Mouse (Mus musculus): Measurements from ENCODE around the gene Sec61a2. TPM values are rescaled to one million over a fixed set of nuclear protein-coding genes. Genes with fewer than 3 reads are reported as not detected.

The Sec61a2 gene
- 11.4 and 17.1 TPM in 2 replicates for polyA plus RNA-seq (2012; ENCODE audit: insufficient read depth, insufficient read length, missing spikeins)

GRCm38 (mm10) chr2:5894843-5895570 lies at the start of gene Sec61a2:
TSS of gene Sec61a2 (minus strand) at chr2:5895432.
- H3K4me3 ChIP-seq (ENCODE audit: insufficient read depth, low read depth, low read length), result peak within 1 kb of the TSS; percentile 78
- peak within 1 kb of the TSS; percentile 71 for H3K27ac ChIP-seq (replicated peaks; ENCODE audit: low read depth, low read length)
- H3K4me1 ChIP-seq (ENCODE audit: control insufficient read depth, insufficient read depth, insufficient read length, low read length), result peaks cover 4% of the 10 kb centered on the region; the same call in 1 of the 2 replicates

GRCm38 (mm10) chr2:5943071-5943470 lies 47.8 kb upstream of the Sec61a2 start:
- Histone ChIP-seq H3K4me1 (ENCODE audit: control insufficient read depth, insufficient read depth, insufficient read length, low read length) (no peaks in the 10 kb centered on the region), H3K4me3 (ENCODE audit: insufficient read depth, low read depth, low read length) (peak overlapping the region; percentile 81), H3K27ac (replicated peaks; ENCODE audit: low read depth, low read length) (no peak overlapping the region)

DNA sequence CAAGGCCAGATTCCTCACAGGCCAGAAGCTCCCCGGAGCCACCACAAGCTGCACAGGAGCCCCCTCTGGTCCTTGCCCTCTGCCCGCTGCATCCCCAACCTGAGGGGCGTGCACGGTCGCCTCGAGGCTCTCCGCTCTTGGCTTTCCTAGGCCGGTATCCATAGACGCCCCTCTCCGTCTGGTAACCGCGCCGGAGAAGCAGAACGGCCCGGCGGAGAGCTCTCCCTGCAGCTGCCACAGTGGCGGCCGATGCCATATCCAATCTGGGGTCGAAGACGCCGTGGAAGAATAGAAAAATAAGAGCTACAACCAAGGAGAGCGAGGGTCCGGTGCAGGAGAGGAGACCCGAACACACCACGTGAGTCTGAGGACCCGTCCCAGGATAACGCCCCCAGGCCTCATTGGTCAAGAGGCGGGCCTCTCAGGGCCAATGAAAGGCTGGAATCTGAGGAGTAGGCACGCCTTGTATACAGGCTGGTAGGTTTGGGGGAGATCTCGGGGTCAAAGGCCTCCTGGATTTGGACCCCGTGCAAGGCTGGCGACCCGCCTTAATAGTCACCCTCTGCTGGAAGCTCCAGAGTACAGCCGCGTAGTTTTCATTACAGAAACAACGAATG lies 47.3 kb upstream of the Sec61a2 start, which contains the start of gene Dhtkd1:
Gene Dhtkd1 (minus strand): TSS at position 377 of the 617 bp plus-strand sequence.
- no peak within 1 kb of the TSS for H3K27ac ChIP-seq (replicated peaks; ENCODE audit: low read depth, low read length)
- no peaks in the 10 kb centered on the region for H3K4me1 ChIP-seq (ENCODE audit: control insufficient read depth, insufficient read depth, insufficient read length, low read length)
- H3K4me3 ChIP-seq (ENCODE audit: insufficient read depth, low read depth, low read length), result peak within 1 kb of the TSS; percentile 81

GRCm38 (mm10) chr2:5941861-5942415 lies 46.7 kb upstream of the Sec61a2 start:
- peak overlapping the region; percentile 81 for H3K4me3 ChIP-seq (ENCODE audit: insufficient read depth, low read depth, low read length)
- H3K4me1 ChIP-seq (ENCODE audit: control insufficient read depth, insufficient read depth, insufficient read length, low read length), result no peaks in the 10 kb centered on the region
- H3K27ac ChIP-seq (replicated peaks; ENCODE audit: low read depth, low read length), result no peak overlapping the region

- H3K4me1 ChIP-seq (ENCODE audit: control insufficient read depth, insufficient read depth, insufficient read length, low read length), result no peaks in the 10 kb centered on the region
- no peak overlapping the region for H3K27ac ChIP-seq (replicated peaks; ENCODE audit: low read depth, low read length)
- no peak overlapping the region for H3K4me3 ChIP-seq (ENCODE audit: insufficient read depth, low read depth, low read length)
These were observed 45.7 kb upstream of the Sec61a2 start for GRCm38 (mm10) chr2:5940936-5941335.

- Histone ChIP-seq H3K4me1 (ENCODE audit: control insufficient read depth, insufficient read depth, insufficient read length, low read length) (no peaks in the 10 kb centered on the region), H3K4me3 (ENCODE audit: insufficient read depth, low read depth, low read length) (no peak overlapping the region), H3K27ac (replicated peaks; ENCODE audit: low read depth, low read length) (no peak overlapping the region)
These were observed 44.7 kb upstream of the Sec61a2 start for GRCm38 (mm10) chr2:5939911-5940310.

DNA sequence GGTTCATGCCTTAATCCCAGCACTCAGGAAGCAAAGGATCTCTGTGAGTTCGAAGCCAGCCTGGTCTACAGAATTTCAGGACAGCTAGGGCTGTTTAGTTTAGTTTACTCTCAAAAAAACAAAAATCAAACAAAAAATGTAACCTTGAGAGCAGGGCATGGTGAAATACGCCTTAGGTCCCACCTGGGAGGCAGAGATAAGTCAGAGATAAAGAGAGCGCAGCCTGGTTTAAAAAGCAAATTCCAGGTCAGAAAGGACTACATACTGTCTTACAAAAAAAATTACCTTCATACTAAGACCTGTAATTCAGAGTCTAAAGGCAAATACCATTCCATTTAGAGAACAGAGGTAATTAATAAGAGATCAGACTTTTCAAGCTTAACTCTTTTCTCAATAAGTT lies 44.1 kb upstream of the Sec61a2 start:
- H3K27ac ChIP-seq (replicated peaks; ENCODE audit: low read depth, low read length), result no peak overlapping the region

GRCm38 (mm10) chr2:5936550-5936949 lies 41.3 kb upstream of the Sec61a2 start:
- no peak overlapping the region for H3K4me3 ChIP-seq (ENCODE audit: insufficient read depth, low read depth, low read length)
- no peaks in the 10 kb centered on the region for H3K4me1 ChIP-seq (ENCODE audit: control insufficient read depth, insufficient read depth, insufficient read length, low read length)
- no peak overlapping the region for H3K27ac ChIP-seq (replicated peaks; ENCODE audit: low read depth, low read length)

More for the DNA sequence above, 44.1 kb upstream of the Sec61a2 start:
- H3K4me3 ChIP-seq (ENCODE audit: insufficient read depth, low read depth, low read length), result no peak overlapping the region
- H3K4me1 ChIP-seq (ENCODE audit: control insufficient read depth, insufficient read depth, insufficient read length, low read length), result no peaks in the 10 kb centered on the region

DNA sequence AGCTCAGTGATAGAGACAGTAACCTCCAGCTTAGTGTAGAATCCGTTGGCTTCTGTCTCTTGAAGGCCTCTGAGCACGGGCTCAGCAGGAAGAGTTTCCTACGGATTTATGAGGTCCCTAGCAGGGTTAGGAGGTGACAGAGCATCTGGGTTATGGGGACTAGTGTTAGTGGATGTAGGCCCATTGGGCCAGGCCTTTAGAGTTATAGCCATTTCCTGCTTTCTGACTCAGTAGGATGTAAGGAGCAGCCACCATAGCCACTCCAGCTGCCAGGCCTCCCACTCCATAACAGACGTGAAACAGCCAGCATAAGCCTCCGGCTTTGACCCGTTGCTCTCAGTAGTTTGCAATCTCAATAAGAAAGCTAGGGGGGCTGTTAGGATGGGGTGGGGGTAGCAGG lies 40.8 kb upstream of the Sec61a2 start:
- Histone ChIP-seq H3K4me1 (ENCODE audit: control insufficient read depth, insufficient read depth, insufficient read length, low read length) (no peaks in the 10 kb centered on the region), H3K27ac (replicated peaks; ENCODE audit: low read depth, low read length) (no peak overlapping the region), H3K4me3 (ENCODE audit: insufficient read depth, low read depth, low read length) (no peak overlapping the region)

- Histone ChIP-seq H3K4me1 (ENCODE audit: control insufficient read depth, insufficient read depth, insufficient read length, low read length) (no peaks in the 10 kb centered on the region), H3K4me3 (ENCODE audit: insufficient read depth, low read depth, low read length) (no peak overlapping the region), H3K27ac (replicated peaks; ENCODE audit: low read depth, low read length) (no peak overlapping the region)
These were observed 39.7 kb upstream of the Sec61a2 start for GRCm38 (mm10) chr2:5934936-5935335.

DNA sequence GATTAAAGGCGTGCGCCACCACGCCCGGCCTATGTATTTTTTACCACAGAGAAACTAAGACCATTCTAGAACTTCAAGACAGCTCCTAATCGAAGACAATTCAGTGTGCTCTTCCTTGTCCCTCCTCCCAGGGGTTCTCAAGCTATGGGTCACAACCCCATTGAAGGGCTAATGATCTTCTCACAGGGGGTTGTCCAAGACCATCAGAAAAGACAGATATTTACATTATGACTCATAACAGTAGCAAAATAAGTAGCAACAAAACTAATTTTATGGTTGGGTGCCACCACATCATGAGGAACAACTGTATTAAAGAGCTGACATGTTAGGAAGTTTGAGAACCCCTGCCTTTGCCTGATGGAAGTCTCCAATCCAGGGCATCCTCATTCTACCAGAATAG lies 36.7 kb upstream of the Sec61a2 start:
- Histone ChIP-seq H3K27ac (replicated peaks; ENCODE audit: low read depth, low read length) (no peak overlapping the region), H3K4me3 (ENCODE audit: insufficient read depth, low read depth, low read length) (no peak overlapping the region), H3K4me1 (ENCODE audit: control insufficient read depth, insufficient read depth, insufficient read length, low read length) (no peaks in the 10 kb centered on the region)

GRCm38 (mm10) chr2:5930291-5931054 lies 35.2 kb upstream of the Sec61a2 start:
- Histone ChIP-seq H3K27ac (replicated peaks; ENCODE audit: low read depth, low read length) (no peak overlapping the region), H3K4me1 (ENCODE audit: control insufficient read depth, insufficient read depth, insufficient read length, low read length) (no peaks in the 10 kb centered on the region), H3K4me3 (ENCODE audit: insufficient read depth, low read depth, low read length) (no peak overlapping the region)

- H3K4me3 ChIP-seq (ENCODE audit: insufficient read depth, low read depth, low read length), result no peak overlapping the region
- no peak overlapping the region for H3K27ac ChIP-seq (replicated peaks; ENCODE audit: low read depth, low read length)
- no peaks in the 10 kb centered on the region for H3K4me1 ChIP-seq (ENCODE audit: control insufficient read depth, insufficient read depth, insufficient read length, low read length)
These were observed 34.6 kb upstream of the Sec61a2 start for GRCm38 (mm10) chr2:5929793-5930192.

- no peak overlapping the region for H3K27ac ChIP-seq (replicated peaks; ENCODE audit: low read depth, low read length)
- no peak overlapping the region for H3K4me3 ChIP-seq (ENCODE audit: insufficient read depth, low read depth, low read length)
- H3K4me1 ChIP-seq (ENCODE audit: control insufficient read depth, insufficient read depth, insufficient read length, low read length), result no peaks in the 10 kb centered on the region
These were observed 32.2 kb upstream of the Sec61a2 start for GRCm38 (mm10) chr2:5927481-5927880.

DNA sequence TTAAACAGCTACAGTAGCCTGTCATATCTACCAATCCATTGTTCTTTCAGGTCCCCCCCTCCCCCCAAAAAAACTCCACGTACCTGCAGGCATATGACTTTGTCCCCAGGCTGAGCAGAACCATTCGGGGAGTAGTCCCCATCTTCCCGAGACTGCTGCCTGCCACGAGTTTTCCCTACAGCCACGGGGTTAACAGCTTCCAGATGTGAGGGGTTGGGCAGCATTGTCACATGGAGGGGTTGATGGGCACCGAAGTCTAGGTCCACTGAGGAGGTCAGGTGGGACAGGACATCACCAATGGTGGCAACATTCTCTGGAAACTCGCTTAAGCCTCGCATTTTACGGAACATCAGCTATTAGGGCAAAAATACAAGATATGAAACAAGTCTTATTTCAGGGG lies 28.6 kb upstream of the Sec61a2 start:
- H3K4me3 ChIP-seq (ENCODE audit: insufficient read depth, low read depth, low read length), result no peak overlapping the region
- H3K4me1 ChIP-seq (ENCODE audit: control insufficient read depth, insufficient read depth, insufficient read length, low read length), result no peaks in the 10 kb centered on the region
- H3K27ac ChIP-seq (replicated peaks; ENCODE audit: low read depth, low read length), result no peak overlapping the region

Data from brown adipose tissue, adult 24 weeks (tissue).